Mouse (Mus musculus): Measurements from ENCODE around the gene Tmem167.
"Not testable (repeated sequence)": the region's sequence is repeated elsewhere in the genome, so short reads cannot be mapped to it uniquely, and the experiment has no call there.

Gene Tmem167

DNA sequence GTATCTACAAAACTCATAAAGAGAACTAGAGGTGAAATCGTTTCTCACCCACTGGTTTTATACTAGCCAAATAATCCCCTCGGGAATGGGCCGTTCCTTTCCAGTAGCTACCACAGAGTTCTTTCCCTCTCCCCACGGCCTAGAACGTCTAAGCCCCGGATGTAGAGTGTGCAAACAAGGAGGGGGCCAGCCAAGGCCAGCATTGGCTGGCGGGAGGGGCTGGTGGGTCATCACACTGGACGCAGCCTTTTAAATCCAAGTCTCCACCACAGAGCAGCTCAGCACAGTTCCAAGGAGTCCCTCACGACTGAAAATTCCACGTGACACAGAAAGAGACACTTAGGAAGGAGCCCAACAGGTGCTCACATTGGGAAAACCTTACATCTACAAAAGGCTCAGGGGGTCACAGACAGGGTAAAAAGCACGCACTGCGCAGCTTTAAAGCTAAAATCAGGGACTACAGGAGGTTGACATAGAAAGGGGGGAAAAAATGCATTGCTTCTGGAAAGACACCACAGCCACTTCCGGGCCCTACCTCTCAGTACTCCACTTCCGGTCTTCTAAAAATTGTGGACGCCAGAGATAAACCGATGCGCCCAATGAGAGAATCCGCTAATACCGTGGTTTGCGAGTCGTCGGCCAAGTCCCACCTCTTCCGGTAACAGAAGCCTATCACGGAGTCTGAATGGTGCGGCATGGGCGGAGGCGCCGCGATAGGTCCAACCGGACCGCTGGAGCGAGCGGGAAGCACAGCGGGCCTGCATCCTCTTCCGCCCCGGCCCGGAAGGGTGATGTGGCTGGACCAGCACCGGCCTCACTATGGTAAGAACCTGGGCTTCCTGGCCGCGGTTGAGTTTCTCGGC lies at the start of gene Tmem167, which contains the start of gene Xrcc4:
Gene Tmem167, plus strand, starts transcription at position 162 of the 863 bp plus-strand sequence.
Gene Xrcc4, minus strand, starts transcription at position 647 of the 863 bp plus-strand sequence.
- in situ Hi-C loops (cut with MseI, MboI): no loop called here

GRCm38 (mm10) chr13:90039613-90040012 lies 49.3 kb upstream of the Tmem167 start:
- in situ Hi-C loops (cut with MseI, MboI): no loop called here

GRCm38 (mm10) chr13:90051735-90052134 lies 37.2 kb upstream of the Tmem167 start:
- in situ Hi-C loops (cut with MseI, MboI): loop anchor here in 1 of 2 experiments (25.0 kb wide), 1 partner anchor 264 kb away; no protein-coding TSS in a partner anchor

GRCm38 (mm10) chr13:90052408-90052807 lies 36.5 kb upstream of the Tmem167 start:
- in situ Hi-C loops (cut with MseI, MboI): loop anchor here in 1 of 2 experiments (25.0 kb wide), 1 partner anchor 265 kb away; no protein-coding TSS in a partner anchor

- in situ Hi-C loops (cut with MseI, MboI): loop anchor here in 1 of 2 experiments (25.0 kb wide), 1 partner anchor 275 kb away; no protein-coding TSS in a partner anchor
These were observed 27.0 kb upstream of the Tmem167 start for GRCm38 (mm10) chr13:90061877-90062276.

GRCm38 (mm10) chr13:90089825-90090183 lies 881 bp downstream of the Tmem167 start:
- in situ Hi-C loops (cut with MseI, MboI): no loop called here

- in situ Hi-C loops (cut with MseI, MboI): no loop called here
These were observed 12.6 kb downstream of the Tmem167 start for GRCm38 (mm10) chr13:90101514-90101913.

DNA sequence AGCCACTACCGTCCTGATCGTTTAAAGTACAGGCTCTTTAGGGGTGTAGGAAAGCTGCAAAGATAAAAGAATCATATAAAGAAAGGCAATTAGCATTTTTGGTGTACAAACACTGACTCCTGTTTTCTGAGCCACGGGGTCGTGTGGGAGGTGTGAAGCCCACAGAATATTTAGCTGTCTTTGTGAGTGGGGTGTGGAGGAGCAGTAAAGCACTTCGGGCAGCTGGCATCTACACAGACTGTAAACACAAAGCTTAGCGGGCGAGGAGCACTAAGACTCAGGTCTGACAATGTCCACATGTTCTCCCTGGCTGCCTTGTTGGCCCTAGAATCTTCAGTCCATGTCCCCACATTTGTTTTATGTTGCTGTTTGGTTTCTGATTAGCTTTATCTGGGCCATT lies 17.2 kb downstream of the Tmem167 start:
- in situ Hi-C loops (cut with MseI, MboI): no loop called here

- in situ Hi-C loops (cut with MseI, MboI): not testable (repeated sequence)
These were observed 19.8 kb downstream of the Tmem167 start for GRCm38 (mm10) chr13:90108746-90109145.

- in situ Hi-C loops (cut with MseI, MboI): no loop called here
These were observed 22.8 kb downstream of the Tmem167 start for GRCm38 (mm10) chr13:90111681-90112080.

DNA sequence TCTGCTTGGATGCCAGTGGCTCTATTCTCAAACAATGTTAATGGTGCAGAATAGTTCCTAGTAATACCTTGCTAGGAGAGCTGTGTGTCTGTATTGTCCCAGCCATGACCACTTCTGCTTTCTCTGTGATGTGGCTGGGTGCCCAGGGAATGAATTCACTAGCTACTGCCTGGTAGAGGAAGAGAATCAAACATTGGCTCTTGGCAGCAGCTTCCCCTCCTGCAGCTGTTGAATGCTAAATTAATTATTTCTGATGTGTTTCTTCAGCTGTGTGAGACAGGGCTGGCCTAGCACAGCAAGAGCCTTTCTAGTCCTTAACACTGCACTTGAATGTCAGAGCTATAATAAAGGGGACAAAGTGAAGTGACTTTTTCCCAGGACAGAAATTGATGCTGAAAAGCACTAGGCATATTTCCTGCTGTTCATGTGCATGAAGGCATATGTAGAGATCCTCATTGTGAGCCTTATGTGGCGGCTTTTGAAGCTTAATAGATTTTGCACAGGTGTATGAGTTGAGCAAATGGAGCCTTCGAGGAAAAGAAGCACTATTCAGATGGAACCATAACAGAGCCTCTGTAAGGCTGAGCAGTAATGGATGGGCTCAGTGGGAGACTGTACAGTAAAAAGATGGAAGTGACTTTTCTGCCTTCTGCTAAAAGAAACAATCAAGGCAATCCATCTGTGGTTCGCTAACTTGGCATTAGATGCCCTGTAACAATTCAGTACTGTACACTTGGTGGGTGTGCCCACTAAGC lies 47.4 kb downstream of the Tmem167 start:
- in situ Hi-C loops (cut with MseI, MboI): no loop called here

DNA sequence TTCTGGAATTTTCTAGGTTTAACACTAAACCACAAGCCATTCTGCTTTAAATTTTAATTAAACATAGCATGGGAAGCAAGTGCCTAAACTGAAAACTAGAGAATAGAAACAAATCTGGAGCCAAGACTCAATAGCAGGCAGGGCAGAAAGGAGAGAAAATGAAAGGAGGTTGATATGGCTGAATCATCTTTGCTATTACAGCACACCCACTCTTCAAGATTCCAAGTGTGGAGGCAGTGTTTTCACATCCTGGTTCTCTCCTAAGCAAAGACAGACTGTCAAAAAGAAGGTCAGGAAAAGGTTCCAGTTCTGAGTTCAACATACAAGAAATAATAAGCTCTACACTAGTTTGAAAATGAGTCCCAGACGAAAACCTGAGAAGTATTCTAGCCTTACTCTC lies 52.8 kb downstream of the Tmem167 start:
- in situ Hi-C loops (cut with MseI, MboI): no loop called here

DNA sequence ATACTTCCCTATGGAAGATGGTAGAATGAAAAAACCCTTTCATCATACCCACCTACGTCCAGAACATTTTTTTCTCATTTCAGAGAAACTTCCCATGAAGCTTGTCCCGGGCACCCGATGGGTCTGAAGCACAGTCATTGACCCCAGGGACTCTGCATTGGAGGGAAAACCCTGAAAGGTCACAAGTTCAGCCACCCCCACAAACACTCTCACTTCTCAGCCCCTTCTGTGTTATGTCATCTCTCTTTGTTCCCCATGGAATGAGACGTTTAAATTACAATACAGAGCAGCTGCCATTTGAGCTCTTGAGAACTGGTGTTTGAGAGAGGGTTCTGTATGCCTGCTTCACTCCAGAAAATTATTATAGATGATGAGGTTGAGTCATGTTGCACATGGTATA lies 54.3 kb downstream of the Tmem167 start:
- in situ Hi-C loops (cut with MseI, MboI): no loop called here

GRCm38 (mm10) chr13:90151881-90152280 lies 63.0 kb downstream of the Tmem167 start:
- in situ Hi-C loops (cut with MseI, MboI): no loop called here

DNA sequence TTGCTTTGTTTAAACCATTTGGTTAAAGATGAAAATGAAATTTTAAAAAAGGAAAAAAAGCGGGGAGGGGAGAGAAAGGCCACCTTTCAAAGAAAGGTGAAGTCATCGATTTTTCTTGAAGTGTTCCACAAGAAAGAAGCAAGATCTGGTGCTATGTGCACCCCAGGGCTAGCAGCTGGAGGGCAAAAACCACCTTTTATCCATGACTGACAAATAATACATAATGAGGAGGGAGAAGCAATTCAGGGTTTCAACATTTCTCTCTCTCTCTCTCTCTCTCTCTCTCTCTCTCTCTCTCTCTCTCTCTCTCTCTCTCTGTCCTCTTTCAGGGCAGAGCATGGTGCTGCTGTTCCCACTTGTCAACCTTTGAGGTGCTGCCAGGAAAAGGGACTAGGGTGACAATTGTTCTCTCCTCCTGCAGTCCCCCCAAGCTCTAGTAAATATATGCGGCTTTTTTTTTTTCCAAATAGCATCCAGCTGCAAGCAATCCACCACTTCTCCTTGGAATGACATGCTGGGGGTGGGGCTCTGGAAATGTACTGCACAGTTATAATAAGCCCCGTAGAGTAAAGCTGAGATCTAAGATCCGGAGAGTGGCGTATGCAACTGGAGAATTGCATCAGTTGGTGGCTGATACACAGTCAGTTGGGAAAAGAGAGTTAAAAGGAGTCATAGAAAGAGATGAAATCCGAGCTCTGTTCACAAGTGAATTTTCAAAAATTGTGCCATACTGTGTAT lies 63.8 kb downstream of the Tmem167 start:
- in situ Hi-C loops (cut with MseI, MboI): no loop called here

DNA sequence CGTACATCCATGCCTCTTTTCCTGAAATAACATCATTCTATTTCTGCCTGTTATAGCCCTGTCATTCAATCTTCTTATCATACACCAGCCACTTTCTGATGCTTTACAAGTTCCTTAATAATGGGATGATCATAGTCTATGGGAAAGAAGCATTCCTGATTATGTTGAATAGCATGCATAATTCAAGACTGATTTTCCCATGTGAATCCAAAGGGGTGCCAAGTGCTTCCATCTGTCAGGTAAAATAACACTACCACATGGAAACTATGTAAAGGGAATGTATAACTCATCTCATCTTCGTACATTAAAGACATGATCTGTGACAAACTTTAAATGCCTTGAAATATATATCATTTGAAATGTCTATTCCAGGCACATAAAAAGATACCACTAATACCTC lies 75.2 kb downstream of the Tmem167 start:
- in situ Hi-C loops (cut with MseI, MboI): no loop called here

DNA sequence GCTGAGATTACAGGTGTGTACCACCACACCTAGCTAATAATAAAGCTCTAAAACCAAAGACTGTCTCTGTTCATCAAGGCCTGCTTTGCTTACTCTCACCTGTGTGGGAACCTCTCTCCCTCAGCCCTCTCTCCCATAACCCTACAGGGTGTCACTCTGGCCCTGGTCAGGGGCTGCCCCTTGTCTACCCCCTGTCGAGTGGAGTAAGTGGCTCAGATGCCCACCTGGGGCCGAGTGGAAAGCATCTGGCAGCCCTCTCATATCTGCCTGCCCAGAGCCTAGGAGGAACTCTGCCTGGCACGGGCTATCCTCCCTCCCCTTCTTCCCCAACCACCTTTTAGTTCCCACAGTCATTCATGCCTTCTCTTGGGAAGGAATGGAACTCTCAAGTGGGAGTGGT lies 78.1 kb downstream of the Tmem167 start:
- in situ Hi-C loops (cut with MseI, MboI): no loop called here

- in situ Hi-C loops (cut with MseI, MboI): no loop called here
These were observed 81.3 kb downstream of the Tmem167 start for GRCm38 (mm10) chr13:90170100-90170781.

DNA sequence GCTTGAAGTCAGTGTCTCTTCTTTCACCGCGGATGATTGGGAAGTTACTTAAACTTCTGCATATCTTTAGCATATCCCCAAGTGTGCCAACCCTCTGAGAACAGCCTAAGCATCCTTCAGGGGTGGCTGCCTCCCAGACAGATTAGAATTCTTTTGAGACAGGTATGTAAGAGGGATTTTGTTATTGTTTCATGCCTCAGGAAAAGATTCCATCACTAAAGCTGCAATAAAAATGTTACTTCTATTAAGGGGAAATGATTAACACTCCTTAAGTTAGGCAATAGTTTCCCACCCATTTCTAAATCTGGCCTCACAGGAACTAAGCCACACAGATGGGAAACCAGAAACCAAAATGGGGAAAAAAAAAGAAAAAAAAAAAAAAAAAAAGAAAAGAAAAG lies 81.9 kb downstream of the Tmem167 start:
- in situ Hi-C loops (cut with MseI, MboI): no loop called here

DNA sequence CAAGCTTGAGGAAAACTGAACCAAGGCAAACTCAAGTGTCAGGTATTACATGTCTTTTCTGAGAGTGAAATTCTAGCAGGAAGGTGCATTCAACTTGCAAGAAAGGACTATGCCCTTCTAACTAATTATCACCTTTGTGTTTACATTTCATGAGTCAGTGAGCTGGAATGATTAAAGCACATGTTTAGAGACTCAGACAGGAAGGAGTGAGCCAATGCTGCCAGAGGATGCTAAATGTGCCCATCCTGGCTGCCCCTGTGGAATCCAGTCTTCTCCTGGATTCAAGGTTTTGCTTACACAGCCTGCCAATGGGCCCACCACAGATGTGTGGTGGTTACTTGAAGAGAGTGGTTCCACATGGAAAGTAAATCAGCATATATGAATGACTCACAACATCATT lies 82.5 kb downstream of the Tmem167 start:
- in situ Hi-C loops (cut with MseI, MboI): no loop called here

DNA sequence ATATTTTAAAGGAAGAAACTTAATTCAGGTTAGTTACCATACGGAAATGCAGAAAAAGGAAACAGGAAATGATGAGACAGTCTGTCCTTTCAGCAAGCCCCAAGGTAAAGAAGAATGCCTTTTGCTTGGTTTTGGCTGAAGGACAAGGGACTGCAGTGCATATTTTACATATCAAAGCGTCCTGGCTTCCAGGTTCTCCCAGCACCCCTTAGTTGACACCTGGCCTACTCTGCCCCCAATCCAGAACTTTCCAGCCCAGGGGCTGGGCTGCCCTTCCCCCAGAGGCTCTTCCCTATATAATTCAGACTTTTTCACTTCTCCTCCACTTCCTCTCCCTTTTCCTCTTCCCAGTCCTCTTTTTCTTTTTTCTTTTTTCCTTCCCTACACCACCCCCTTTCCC lies 86.7 kb downstream of the Tmem167 start:
- in situ Hi-C loops (cut with MseI, MboI): no loop called here

Measured in mouse trophoblast stem cell (cell line).